Mouse (Mus musculus) MEL (cell line): Measurements from ENCODE around the gene Rab3gap2. TPM values are rescaled to one million over a fixed set of nuclear protein-coding genes. Genes with fewer than 3 reads are reported as not detected.

Experiments used
- DNase-seq: peaks from one replicate; pipeline ENCODE4 v3.0.0; 2011; ENCODE audit warnings: low read depth, low spot score
- H3K27ac ChIP-seq: 2 replicates; pipeline ENCODE4 v1.5.1; 2012; ENCODE audit warnings: low read depth, mild to moderate bottlenecking, control low read depth, low read length, moderate library complexity; ENCODE audit not compliant: control insufficient read depth
- H3K27me3 ChIP-seq, 2 experiments: fragments of 150-350 bp in 1 of 2; sonication (generic) in 1 of 2; 2 replicates each; pipeline ENCODE4 v1.6.1; 2012; ENCODE audit warnings: low read length in 2 of 2, mild to moderate bottlenecking in 2 of 2, improper control_type of control experiment in 1 of 2, moderate library complexity in 1 of 2; ENCODE audit not compliant: insufficient read depth in 2 of 2, control insufficient read depth in 1 of 2
- H3K36me3 ChIP-seq, 2 experiments: 2 replicates each; pipeline ENCODE4 v1.6.1; 2012 to 2014; ENCODE audit warnings: low read length in 2 of 2, improper control_type of control experiment in 1 of 2, inconsistent platforms in 1 of 2, mild to moderate bottlenecking in 1 of 2; ENCODE audit not compliant: insufficient read depth in 2 of 2, control insufficient read depth in 1 of 2
- H3K4me1 ChIP-seq, 2 experiments: fragments of 150-350 bp in 1 of 2; sonication (generic) in 1 of 2; 2 replicates each; pipeline ENCODE4 v1.6.1; 2012; ENCODE audit warnings: low read length in 2 of 2, improper control_type of control experiment in 1 of 2, mild to moderate bottlenecking in 1 of 2; ENCODE audit not compliant: insufficient read depth in 2 of 2, control insufficient read depth in 1 of 2
- H3K4me3 ChIP-seq, 2 experiments: fragments of 150-350 bp in 1 of 2; sonication (generic) in 1 of 2; 2 replicates each; pipeline ENCODE4 v1.5.1; 2012; ENCODE audit warnings: low read depth in 2 of 2, low read length in 2 of 2, mild to moderate bottlenecking in 2 of 2, moderate library complexity in 2 of 2, control low read depth in 1 of 2, improper control_type of control experiment in 1 of 2; ENCODE audit not compliant: control insufficient read depth in 1 of 2, insufficient read depth in 1 of 2
- H3K79me2 ChIP-seq: 2 replicates; pipeline ENCODE4 v1.6.1; 2012; ENCODE audit warnings: mild to moderate bottlenecking, low read length, moderate library complexity; ENCODE audit not compliant: control insufficient read depth, poor library complexity, insufficient read depth
- H3K9ac ChIP-seq: 2 replicates; pipeline ENCODE4 v1.6.1; 2012; ENCODE audit warnings: low read depth, mild to moderate bottlenecking, control low read depth, low read length, moderate library complexity; ENCODE audit not compliant: control insufficient read depth, poor library complexity, severe bottlenecking
- H3K9me3 ChIP-seq: fragments of 150-350 bp; sonication (generic); replicated peaks from 2 replicates; pipeline ENCODE4 v1.6.1; 2012; ENCODE audit warnings: mild to moderate bottlenecking, low read length, improper control_type of control experiment, moderate library complexity; ENCODE audit not compliant: insufficient read depth
- CHD1 ChIP-seq: IDR thresholded peaks from 2 replicates; pipeline ENCODE4 v1.6.1; 2012; ENCODE audit warnings: low read depth, mild to moderate bottlenecking, inconsistent platforms, low read length, improper control_type of control experiment
- CTCF ChIP-seq, 3 experiments: IDR thresholded peaks in 2 of 3; conservative IDR thresholded peaks in 1 of 3; 2 replicates each; pipeline ENCODE4 v1.5.1; 2011 to 2012; ENCODE audit warnings: low read length in 3 of 3, low read depth in 2 of 3, mild to moderate bottlenecking in 2 of 3, improper control_type of control experiment in 1 of 3, inconsistent platforms in 1 of 3, mixed read lengths in 1 of 3, moderate library complexity in 1 of 3; ENCODE audit not compliant: control insufficient read depth in 1 of 3, insufficient read depth in 1 of 3, poor library complexity in 1 of 3, severe bottlenecking in 1 of 3
- E2F4 ChIP-seq: IDR thresholded peaks from 2 replicates; pipeline ENCODE4 v1.6.1; 2011; ENCODE audit warnings: low read depth, low read length, improper control_type of control experiment, borderline replicate concordance
- ELF1 ChIP-seq: IDR thresholded peaks from 2 replicates; pipeline ENCODE4 v1.6.1; 2014; ENCODE audit warnings: low read depth, mild to moderate bottlenecking, inconsistent platforms, low read length, improper control_type of control experiment, moderate library complexity
- EP300 ChIP-seq, 2 experiments: IDR thresholded peaks; 2 replicates each; pipeline ENCODE4 v1.6.1; 2011; ENCODE audit warnings: improper control_type of control experiment in 2 of 2, low read length in 2 of 2, low read depth in 1 of 2, mild to moderate bottlenecking in 1 of 2
- ETS1 ChIP-seq: IDR thresholded peaks from 2 replicates; pipeline ENCODE4 v1.6.1; 2012; ENCODE audit warnings: low read depth, mild to moderate bottlenecking, inconsistent platforms, low read length, improper control_type of control experiment, moderate library complexity
- GATA1 ChIP-seq: IDR thresholded peaks from 2 replicates; pipeline ENCODE4 v1.6.1; 2011; ENCODE audit warnings: low read depth, low read length, improper control_type of control experiment
- HCFC1 ChIP-seq: IDR thresholded peaks from 2 replicates; pipeline ENCODE4 v1.6.1; 2012; ENCODE audit warnings: low read depth, mild to moderate bottlenecking, inconsistent platforms, low read length, improper control_type of control experiment, moderate library complexity
- JUND ChIP-seq: IDR thresholded peaks from 2 replicates; pipeline ENCODE4 v1.6.1; 2011; ENCODE audit warnings: low read depth, mild to moderate bottlenecking, improper control_type of control experiment, low read length
- MEF2A ChIP-seq: IDR thresholded peaks from 2 replicates; pipeline ENCODE4 v1.6.1; 2014; ENCODE audit warnings: low read depth, mild to moderate bottlenecking, inconsistent platforms, low read length, improper control_type of control experiment; ENCODE audit not compliant: poor library complexity, insufficient replicate concordance, severe bottlenecking; ENCODE audit errors: extremely low read depth
- NELFE ChIP-seq: IDR thresholded peaks from 2 replicates; pipeline ENCODE4 v1.6.1; 2011; ENCODE audit warnings: low read depth, low read length, improper control_type of control experiment
- NRF1 ChIP-seq: IDR thresholded peaks from 2 replicates; pipeline ENCODE4 v1.6.1; 2014; ENCODE audit warnings: low read depth, mild to moderate bottlenecking, inconsistent platforms, low read length, improper control_type of control experiment, moderate library complexity; ENCODE audit not compliant: poor library complexity, insufficient read depth, severe bottlenecking
- POLR2A ChIP-seq, 2 experiments: IDR thresholded peaks; 2 replicates each; pipeline ENCODE4 v1.6.1; 2011 to 2012; ENCODE audit warnings: low read length in 2 of 2, mild to moderate bottlenecking in 2 of 2, control low read depth in 1 of 2, improper control_type of control experiment in 1 of 2, low read depth in 1 of 2, moderate library complexity in 1 of 2; ENCODE audit not compliant: control insufficient read depth in 1 of 2, insufficient read depth in 1 of 2, poor library complexity in 1 of 2
- RCOR1 ChIP-seq: IDR thresholded peaks from 2 replicates; pipeline ENCODE4 v1.6.1; 2012; ENCODE audit warnings: low read depth, mild to moderate bottlenecking, inconsistent platforms, low read length, improper control_type of control experiment
- SIN3A ChIP-seq: IDR thresholded peaks from 2 replicates; pipeline ENCODE4 v1.6.1; 2012; ENCODE audit warnings: low read length, improper control_type of control experiment, inconsistent platforms
- SMC3 ChIP-seq: IDR thresholded peaks from 2 replicates; pipeline ENCODE4 v1.6.1; 2011; ENCODE audit warnings: low read depth, low read length, improper control_type of control experiment
- TBP ChIP-seq: IDR thresholded peaks from 2 replicates; pipeline ENCODE4 v1.8.0; 2011; ENCODE audit warnings: low read depth, low read length, improper control_type of control experiment
- TCF12 ChIP-seq: IDR thresholded peaks from 2 replicates; pipeline ENCODE4 v1.6.1; 2014; ENCODE audit warnings: low read depth, mild to moderate bottlenecking, inconsistent platforms, low read length, improper control_type of control experiment, moderate library complexity
- USF1 ChIP-seq: IDR thresholded peaks from 2 replicates; pipeline ENCODE4 v1.6.1; 2014; ENCODE audit warnings: low read depth, mild to moderate bottlenecking, inconsistent platforms, low read length, improper control_type of control experiment, moderate library complexity
- polyA plus RNA-seq, 2 experiments: library from polyadenylated mRNA; stranded (reverse) in 1 of 2; unstranded in 1 of 2; fragments of >175 nt in 1 of 2; fragments of >200 nt in 1 of 2; gene quantifications; 2 replicates each; pipeline versions ENCODE4 v1.2.1 to v1.2.4; 2012; ENCODE audit warnings: low replicate concordance in 2 of 2, low read depth in 1 of 2; ENCODE audit not compliant: insufficient read length in 2 of 2, insufficient read depth in 1 of 2, missing spikeins in 1 of 2
- total RNA-seq: library from RNA; depleted of rRNA; stranded (reverse); fragments of 300-350 nt; gene quantifications from 2 replicates; pipeline ENCODE4 v1.2.3, GENCODE M21; 2012

The Rab3gap2 gene
- total and polyA plus RNA-seq, 3 experiments = 24.1 to 40.1 TPM; not detected in 1

DNA sequence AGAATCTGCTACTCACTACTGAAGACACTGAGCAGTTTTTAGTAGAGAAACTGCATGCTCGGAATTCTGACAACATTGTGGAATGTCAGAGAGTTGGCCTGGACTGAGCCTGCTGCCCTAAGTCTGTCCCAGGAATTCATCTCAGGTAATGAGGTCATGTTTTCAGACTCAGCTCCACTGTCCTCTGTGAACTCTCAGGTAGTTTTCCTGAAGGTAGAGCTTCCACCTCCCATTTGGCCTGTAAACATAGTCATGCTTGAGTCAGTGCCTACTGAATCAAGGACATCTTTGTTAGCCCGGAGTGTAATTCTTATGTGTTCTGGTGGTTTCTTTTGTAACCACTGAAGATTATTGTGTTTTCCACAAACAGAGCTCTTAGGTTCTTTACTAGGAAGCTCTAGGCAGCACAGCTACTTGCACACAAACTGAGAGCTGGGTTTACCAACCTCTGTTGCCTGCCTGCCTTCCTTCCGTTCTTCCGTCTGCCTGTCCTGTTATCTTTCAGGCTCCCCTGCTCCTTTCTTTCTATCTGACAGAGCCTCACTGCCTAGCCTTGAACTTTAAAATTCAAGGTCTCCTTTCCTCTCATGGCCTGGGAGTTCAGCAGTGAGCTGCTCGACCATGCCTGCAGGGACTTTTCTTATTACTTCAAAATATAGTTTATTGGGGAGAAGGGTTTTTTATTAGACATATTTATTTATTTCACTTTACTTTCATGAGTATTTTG, 71.1 kb downstream of the Rab3gap2 start:
- Histone ChIP-seq H3K9me3 (no peaks in the 10 kb centered on the region), H3K9ac (no peak overlapping the region), H3K27me3 (no peaks in the 10 kb centered on the region), H3K4me3 (no peak overlapping the region), H3K79me2 (no peaks in the 10 kb centered on the region), H3K27ac (no peak overlapping the region), H3K36me3 (peaks cover 0 to 12% of the 10 kb centered on the region in 2 experiments; a peak in 2 of 4 replicates), H3K4me1 (no peaks in the 10 kb centered on the region)
- no peak for TF ChIP-seq POLR2A (IDR thresholded peaks at IDR 0.05; ENCODE audit: control insufficient read depth in 1 of 2, insufficient read depth in 1 of 2, low read depth in 1 of 2, low read length in 2 of 2, poor library complexity in 1 of 2)
- DNase-seq = no peak

DNA sequence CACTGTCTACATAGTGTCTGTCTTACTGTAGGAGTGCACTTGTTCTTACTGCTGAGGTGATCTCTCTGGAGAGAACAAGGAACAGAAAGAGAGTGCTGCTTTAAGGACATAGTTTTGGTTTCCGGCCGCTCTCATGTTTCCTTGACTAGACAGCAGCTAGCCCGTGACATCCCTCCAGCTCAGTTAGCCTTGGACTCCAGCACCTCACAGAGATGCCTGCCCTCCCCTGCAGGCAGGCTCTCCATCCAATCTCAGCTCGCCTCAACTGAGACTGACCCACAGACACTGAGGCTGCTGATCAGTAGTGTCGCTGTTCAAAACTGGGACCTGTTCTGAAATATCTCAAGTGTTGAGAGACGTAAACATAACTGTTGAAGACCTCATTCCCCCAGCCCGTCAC, 72.1 kb downstream of the Rab3gap2 start:
- DNase-seq = no peak
- TF ChIP-seq RCOR1 (no peak), JUND (no peak), HCFC1 (no peak), MEF2A (no peak), NELFE (no peak), ETS1 (no peak), SMC3 (no peak), ELF1 (no peak), CTCF (IDR thresholded peaks at IDR 0.05 in 2 of 3, conservative IDR thresholded peaks at IDR 0.05 in 1 of 3; ENCODE audit: control insufficient read depth in 1 of 3, insufficient read depth in 1 of 3, low read depth in 2 of 3, low read length in 3 of 3, poor library complexity in 1 of 3, severe bottlenecking in 1 of 3) (no peak), USF1 (no peak), GATA1 (no peak), CHD1 (no peak), EP300 (IDR thresholded peaks at IDR 0.05; ENCODE audit: low read depth in 1 of 2, low read length in 2 of 2) (no peak), E2F4 (no peak), TBP (no peak), TCF12 (no peak), NRF1 (no peak), SIN3A (no peak)
- Histone ChIP-seq H3K36me3 (peaks cover 0 to 14% of the 10 kb centered on the region in 2 experiments; a peak in 2 of 4 replicates), H3K4me1 (no peaks in the 10 kb centered on the region), H3K9ac (no peak overlapping the region), H3K9me3 (no peaks in the 10 kb centered on the region), H3K27me3 (no peaks in the 10 kb centered on the region), H3K79me2 (no peaks in the 10 kb centered on the region), H3K27ac (no peak overlapping the region), H3K4me3 (no peak overlapping the region)
